Mouse (Mus musculus): ENCODE data around the gene Lpcat2. TPM values are rescaled to one million over a fixed set of nuclear protein-coding genes. Genes with fewer than 3 reads are reported as not detected.

Lpcat2 gene
- polyA plus RNA-seq, 1 experiment from 2014 or later, result 6.8 TPM

Small RNA genes within 50 kb of the gene (microRNA-seq; reads per million reads assigned to microRNA genes)
- gene Gm22151, result not detected

Other genes starting within 250 kb of the Lpcat2 start
- not detected in 2 replicates for gene Irx6, start 181.1 kb upstream of the Lpcat2 start, polyA plus RNA-seq (2015; fragmentation: Nextera tagmentation; extraction: Ambion mirVana)
- gene Mmp2, start 28.0 kb upstream of the Lpcat2 start, polyA plus RNA-seq (2015; fragmentation: Nextera tagmentation; extraction: Ambion mirVana), result 136 and 137 TPM in 2 replicates
- not detected in 2 replicates for gene Capns2, start 46.1 kb downstream of the Lpcat2 start, polyA plus RNA-seq (2015; fragmentation: Nextera tagmentation; extraction: Ambion mirVana)
- 0.23 and 0.31 TPM in 2 replicates for gene Slc6a2, start 104.7 kb downstream of the Lpcat2 start, polyA plus RNA-seq (2015; fragmentation: Nextera tagmentation; extraction: Ambion mirVana)
- gene Ces1a, start 192.9 kb downstream of the Lpcat2 start, polyA plus RNA-seq (2015; fragmentation: Nextera tagmentation; extraction: Ambion mirVana), result not detected in 2 replicates
- 0.11 and 0.15 TPM in 2 replicates for gene Ces1b, start 224.7 kb downstream of the Lpcat2 start, polyA plus RNA-seq (2015; fragmentation: Nextera tagmentation; extraction: Ambion mirVana)